Mouse (Mus musculus) ES-Bruce4 (cell line): ENCODE results near the gene Rnase12. TPM values are rescaled to one million over a fixed set of nuclear protein-coding genes. Genes with fewer than 3 reads are reported as not detected.

Source experiments
- H3K27ac ChIP-seq: 2 replicates; pipeline ENCODE4 v1.5.1; 2012; ENCODE audit warnings: low read length, inconsistent platforms; ENCODE audit not compliant: insufficient read depth
- H3K27me3 ChIP-seq: 2 replicates; pipeline ENCODE4 v1.6.1; 2012; ENCODE audit warnings: mild to moderate bottlenecking, low read length, inconsistent platforms; ENCODE audit not compliant: control insufficient read depth, poor library complexity, insufficient read depth, severe bottlenecking
- H3K36me3 ChIP-seq: 2 replicates; pipeline ENCODE4 v1.6.1; 2012; ENCODE audit warnings: inconsistent platforms, mild to moderate bottlenecking, low read length, moderate library complexity; ENCODE audit not compliant: control insufficient read depth, poor library complexity, insufficient read depth, severe bottlenecking
- H3K4me1 ChIP-seq: one replicate; pipeline ENCODE4 v1.8.1; 2011; ENCODE audit warnings: low read length; ENCODE audit not compliant: control insufficient read depth, insufficient read depth
- H3K4me3 ChIP-seq: 2 replicates; pipeline ENCODE4 v1.5.1; 2011; ENCODE audit warnings: low read depth, mild to moderate bottlenecking, low read length
- H3K9ac ChIP-seq: 2 replicates; pipeline ENCODE4 v1.6.1; 2012; ENCODE audit warnings: low read depth, mild to moderate bottlenecking, inconsistent platforms; ENCODE audit not compliant: poor library complexity, severe bottlenecking
- H3K9me3 ChIP-seq: replicated peaks from 2 replicates; pipeline ENCODE4 v1.6.1; 2012; ENCODE audit warnings: mild to moderate bottlenecking, low read length, inconsistent platforms; ENCODE audit not compliant: control insufficient read depth, poor library complexity, insufficient read depth, severe bottlenecking
- CTCF ChIP-seq: IDR thresholded peaks from one replicate; pipeline ENCODE4 v1.8.1; 2011; ENCODE audit warnings: low read depth, low read length
- EP300 ChIP-seq: IDR thresholded peaks from 2 replicates; pipeline ENCODE4 v1.6.1; 2011; ENCODE audit warnings: low read depth, low read length; ENCODE audit not compliant: insufficient read depth
- POLR2A ChIP-seq: IDR thresholded peaks from one replicate; pipeline ENCODE4 v1.8.1; 2011; ENCODE audit warnings: low read length; ENCODE audit not compliant: insufficient read depth
- polyA plus RNA-seq: library from polyadenylated mRNA; stranded (reverse); fragments of >200 nt; gene quantifications from 2 replicates; pipeline ENCODE4 v1.2.4, GENCODE M21; 2011; ENCODE audit warnings: low read depth; ENCODE audit not compliant: missing spikeins, insufficient read depth, insufficient read length

Rnase12 gene
- polyA plus RNA-seq, 1 experiment: not detected

GRCm38 (mm10) chr14:51090921-51091900 is 33.8 kb upstream of the Rnase12 start, which contains the start of the genes Rnase4 and Ang:
Gene Rnase4 (plus strand): TSS chr14:51091077.
Gene Ang (plus strand): TSS chr14:51091150.
- Histone ChIP-seq H3K36me3 (no peaks in the 10 kb centered on the region), H3K4me1 (no peaks in the 10 kb centered on the region), H3K4me3 (peak within 1 kb of the TSS; percentile 95), H3K9me3 (no peaks in the 10 kb centered on the region), H3K27me3 (no peaks in the 10 kb centered on the region), H3K27ac (peak within 1 kb of the TSS; percentile 75), H3K9ac (peak within 1 kb of the TSS; percentile 75)
- TF ChIP-seq EP300 (no peak), CTCF (no peak), POLR2A (no peak)

- Histone ChIP-seq H3K9ac (peak overlapping the region; percentile 75), H3K4me3 (peak overlapping the region; percentile 95), H3K27me3 (no peaks in the 10 kb centered on the region), H3K4me1 (no peaks in the 10 kb centered on the region), H3K27ac (peak overlapping the region; percentile 75), H3K9me3 (no peaks in the 10 kb centered on the region), H3K36me3 (no peaks in the 10 kb centered on the region)
- TF ChIP-seq EP300 (0 out of 2 replicates have a peak, but pooled peaks have one; percentile 21), POLR2A (no peak)
Observed at GRCm38 (mm10) chr14:51090077-51090781, 32.8 kb upstream of the Rnase12 start.

GRCm38 (mm10) chr14:51089674-51090076 is 32.2 kb upstream of the Rnase12 start:
- Histone ChIP-seq H3K9me3 (no peaks in the 10 kb centered on the region), H3K27ac (peak overlapping the region; percentile 75), H3K4me1 (no peaks in the 10 kb centered on the region), H3K9ac (peak overlapping the region; percentile 75), H3K27me3 (no peaks in the 10 kb centered on the region), H3K4me3 (peak overlapping the region; percentile 95), H3K36me3 (no peaks in the 10 kb centered on the region)
- TF ChIP-seq EP300 (no peak), POLR2A (no peak), CTCF (no peak)

- H3K9me3 ChIP-seq: no peaks in the 10 kb centered on the region
- H3K4me3 ChIP-seq: peak overlapping the region; percentile 95
- 0 out of 2 replicates have a peak, but pooled peaks have one; percentile 43 for TF ChIP-seq EP300
- TF ChIP-seq POLR2A: no peak
- no peaks in the 10 kb centered on the region for H3K36me3 ChIP-seq
- H3K9ac ChIP-seq: peak overlapping the region; percentile 75
- no peaks in the 10 kb centered on the region for H3K27me3 ChIP-seq
- H3K27ac ChIP-seq: peak overlapping the region; percentile 75
- H3K4me1 ChIP-seq: no peaks in the 10 kb centered on the region
Observed at GRCm38 (mm10) chr14:51088970-51089673, 31.7 kb upstream of the Rnase12 start.

GRCm38 (mm10) chr14:51088166-51088969 is 30.9 kb upstream of the Rnase12 start:
- TF ChIP-seq POLR2A: no peak
- no peak for TF ChIP-seq CTCF
- TF ChIP-seq EP300: 0 out of 2 replicates have a peak, but pooled peaks have one; percentile 2
- Histone ChIP-seq H3K9ac (peak overlapping the region; percentile 65), H3K4me3 (peak overlapping the region; percentile 95), H3K27me3 (no peaks in the 10 kb centered on the region), H3K36me3 (no peaks in the 10 kb centered on the region), H3K4me1 (peaks cover 1% of the 10 kb centered on the region), H3K27ac (peak overlapping the region; percentile 65), H3K9me3 (no peaks in the 10 kb centered on the region)
